Mouse (Mus musculus) intestine, embryonic 16.5 days (tissue): Measurements from ENCODE around the gene Rnf114. TPM values are rescaled to one million over a fixed set of nuclear protein-coding genes. Genes with fewer than 3 reads are reported as not detected.

ENCODE experiments used
- ATAC-seq: fragments of 200-750 bp; cut with Nextera tagmentation; 2 replicates; pipeline ENCODE4 v1.8.0; 2017; ENCODE audit warnings: moderate TSS enrichment, moderate library complexity
- H3K27ac ChIP-seq: fragments of 300-500 bp; sonication (generic); 2 replicates; pipeline ENCODE4 v1.5.1; 2014; ENCODE audit warnings: mild to moderate bottlenecking, low read length
- H3K27me3 ChIP-seq: fragments of 300-500 bp; sonication (generic); replicated peaks from 2 replicates; pipeline ENCODE4 v1.6.1; 2014; ENCODE audit warnings: low read length, control low read depth, mixed read lengths; ENCODE audit not compliant: control insufficient read depth, insufficient read depth
- H3K36me3 ChIP-seq: fragments of 300-500 bp; sonication (generic); 2 replicates; pipeline ENCODE4 v1.6.1; 2014; ENCODE audit warnings: low read length, control low read depth; ENCODE audit not compliant: control insufficient read depth, insufficient read depth
- H3K4me1 ChIP-seq: fragments of 300-500 bp; sonication (generic); 2 replicates; pipeline ENCODE4 v1.6.1; 2014; ENCODE audit warnings: low read length, control low read depth, mixed read lengths; ENCODE audit not compliant: control insufficient read depth, insufficient read depth
- H3K4me2 ChIP-seq: fragments of 300-500 bp; sonication (generic); 2 replicates; pipeline ENCODE4 v1.6.1; 2014; ENCODE audit warnings: low read depth, low read length, control low read depth
- H3K4me3 ChIP-seq: fragments of 300-500 bp; sonication (generic); 2 replicates; pipeline ENCODE4 v1.5.1; 2014; ENCODE audit warnings: mild to moderate bottlenecking, low read length
- H3K9ac ChIP-seq: fragments of 300-500 bp; sonication (generic); 2 replicates; pipeline ENCODE4 v1.6.1; 2014; ENCODE audit warnings: low read depth, low read length
- H3K9me3 ChIP-seq: fragments of 300-500 bp; sonication (generic); 2 replicates; pipeline ENCODE4 v1.6.1; 2016; ENCODE audit warnings: low read length, control low read depth; ENCODE audit not compliant: control insufficient read depth
- WGBS: fragments of 180-500 bp; shearing (Covaris S2); extraction: QIAGEN DNeasy Blood & Tissue Kit; methylation state at CpG from one replicate; pipeline ENCODE4 v1.1.7; 2014; 5-methylcytosine and 5-hydroxymethylcytosine counted together
- polyA plus RNA-seq: library from polyadenylated mRNA; unstranded; fragments of >200 nt; fragmentation: Nextera tagmentation; extraction: Ambion mirVana; gene quantifications from 2 replicates; pipeline ENCODE4 v1.2.1, GENCODE M21; 2015

The Rnf114 gene
- polyA plus RNA-seq, 1 experiment from 2014 or later: 76.5 TPM

DNA sequence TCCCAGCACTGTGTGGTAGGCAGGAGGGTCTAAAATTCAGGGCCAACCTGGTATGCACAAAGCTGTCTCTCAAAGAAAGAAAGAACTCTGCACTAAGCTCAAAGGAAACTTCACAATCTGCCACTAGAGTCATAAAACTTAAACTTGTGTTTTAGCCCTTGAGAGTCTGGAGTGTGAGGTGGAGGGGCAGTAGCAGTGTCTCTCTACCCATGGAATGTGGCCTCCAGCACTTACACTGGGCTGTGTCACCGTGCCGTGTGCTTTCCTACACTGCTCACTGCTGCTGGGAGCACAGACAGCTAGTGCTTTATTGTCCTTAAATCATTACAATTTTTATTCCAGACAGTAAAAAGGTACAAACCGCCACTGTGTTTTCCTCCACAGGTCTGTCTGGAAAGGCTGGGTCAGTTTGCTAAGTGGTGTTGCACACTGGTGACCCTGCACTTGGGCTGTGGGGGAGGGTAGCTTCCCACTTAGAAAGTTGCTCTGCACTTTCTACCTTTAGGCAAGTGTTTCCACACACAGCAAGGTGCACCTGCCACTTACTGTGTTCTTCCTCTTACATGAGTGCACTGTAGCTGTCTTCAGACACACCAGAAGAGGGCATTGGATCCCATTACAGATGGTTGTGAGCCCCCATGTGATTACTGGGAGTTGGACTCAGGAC is 15.4 kb downstream of the Rnf114 start:
- H3K36me3 ChIP-seq: peaks cover 23% of the 10 kb centered on the region
- no peak overlapping the region for H3K4me2 ChIP-seq
- H3K9ac ChIP-seq: no peak overlapping the region
- no peaks in the 10 kb centered on the region for H3K9me3 ChIP-seq
- H3K27ac ChIP-seq: no peak overlapping the region
- no peaks in the 10 kb centered on the region for H3K27me3 ChIP-seq
- peaks cover 28% of the 10 kb centered on the region for H3K4me1 ChIP-seq
- WGBS: 80% methylated on average over 3 of the region's 3 CpGs
- no peak overlapping the region for H3K4me3 ChIP-seq
- ATAC-seq: no peak

DNA sequence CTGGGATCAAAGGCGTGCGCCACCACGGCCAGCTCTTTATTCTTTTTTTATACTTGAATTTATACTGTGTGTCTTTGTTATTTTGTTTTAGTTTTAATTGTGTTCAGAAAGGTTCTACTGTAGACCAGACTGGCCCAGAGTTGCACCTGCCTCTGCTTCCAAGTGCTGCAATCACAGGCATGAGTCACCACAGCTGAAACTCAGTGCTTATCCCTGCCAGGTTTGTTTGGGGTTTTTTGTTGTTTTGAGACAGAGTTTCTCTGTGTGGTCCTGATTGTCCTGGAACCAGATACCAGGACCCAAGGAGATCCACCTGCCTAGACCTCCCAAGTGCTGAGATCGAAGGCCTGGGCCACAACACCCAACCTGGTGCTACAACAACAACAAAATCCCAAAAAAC is 16.1 kb downstream of the Rnf114 start:
- no peak for ATAC-seq
- peaks cover 30% of the 10 kb centered on the region for H3K36me3 ChIP-seq
- H3K27ac ChIP-seq: no peak overlapping the region
- H3K4me2 ChIP-seq: no peak overlapping the region
- 91% methylated on average over 4 of the region's 4 CpGs for WGBS
- no peak overlapping the region for H3K4me3 ChIP-seq
- no peak overlapping the region for H3K9ac ChIP-seq
- no peaks in the 10 kb centered on the region for H3K9me3 ChIP-seq
- H3K27me3 ChIP-seq: no peaks in the 10 kb centered on the region
- H3K4me1 ChIP-seq: peaks cover 26% of the 10 kb centered on the region

DNA sequence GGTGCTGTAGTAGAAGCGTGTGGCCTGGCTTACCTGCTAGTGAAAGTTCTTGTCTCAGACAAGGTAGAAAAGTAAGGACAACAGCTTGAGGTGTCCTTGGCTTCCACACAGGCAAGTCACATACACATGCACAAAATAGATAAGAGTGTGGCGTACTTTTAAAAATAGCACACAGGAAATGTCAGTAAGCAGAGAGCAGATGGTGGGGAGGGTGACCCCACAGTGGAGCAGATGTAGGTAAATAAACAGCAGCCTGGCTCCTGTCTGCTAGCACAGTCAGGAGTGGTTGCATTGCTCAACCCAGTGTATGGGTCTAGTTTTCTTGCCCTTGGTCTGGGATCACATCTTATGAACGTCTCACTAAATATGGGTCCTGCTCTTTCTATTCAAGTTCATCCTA is 18.0 kb downstream of the Rnf114 start:
- no peaks in the 10 kb centered on the region for H3K27me3 ChIP-seq
- H3K4me1 ChIP-seq: peaks cover 13% of the 10 kb centered on the region
- peak; percentile 54; the same call in 1 of the 2 replicates for ATAC-seq
- no peaks in the 10 kb centered on the region for H3K9me3 ChIP-seq
- no peak overlapping the region for H3K4me2 ChIP-seq
- H3K27ac ChIP-seq: peak overlapping the region; percentile 33; the same call in 1 of the 2 replicates
- 81% methylated on average over 3 of the region's 3 CpGs for WGBS
- H3K4me3 ChIP-seq: no peak overlapping the region
- H3K9ac ChIP-seq: no peak overlapping the region
- peaks cover 33% of the 10 kb centered on the region for H3K36me3 ChIP-seq

DNA sequence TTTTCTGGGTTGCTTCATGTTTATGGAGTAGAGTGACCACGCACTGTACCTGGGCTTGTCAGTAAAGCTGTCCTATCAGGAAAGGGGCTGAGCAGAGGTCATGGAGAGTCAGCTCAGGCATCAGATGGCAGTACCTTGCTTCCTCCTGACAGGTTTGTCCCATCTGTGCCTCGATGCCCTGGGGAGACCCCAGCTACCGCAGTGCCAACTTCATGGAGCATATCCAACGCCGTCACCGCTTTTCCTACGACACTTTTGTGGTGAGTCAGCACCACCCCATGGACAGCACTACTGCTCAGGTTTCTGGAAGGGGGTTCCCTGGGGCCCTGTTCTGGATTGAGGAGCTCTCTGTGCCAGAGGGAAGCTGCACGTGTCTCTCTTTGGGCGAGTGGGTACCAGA is 19.9 kb downstream of the Rnf114 start:
- H3K36me3 ChIP-seq: peaks cover 36% of the 10 kb centered on the region
- no peak overlapping the region for H3K27ac ChIP-seq
- no peak overlapping the region for H3K9ac ChIP-seq
- no peak overlapping the region for H3K4me2 ChIP-seq
- H3K27me3 ChIP-seq: no peaks in the 10 kb centered on the region
- H3K4me3 ChIP-seq: no peak overlapping the region
- H3K4me1 ChIP-seq: no peaks in the 10 kb centered on the region
- H3K9me3 ChIP-seq: no peaks in the 10 kb centered on the region
- 89% methylated on average over 9 of the region's 9 CpGs for WGBS
- no peak for ATAC-seq

DNA sequence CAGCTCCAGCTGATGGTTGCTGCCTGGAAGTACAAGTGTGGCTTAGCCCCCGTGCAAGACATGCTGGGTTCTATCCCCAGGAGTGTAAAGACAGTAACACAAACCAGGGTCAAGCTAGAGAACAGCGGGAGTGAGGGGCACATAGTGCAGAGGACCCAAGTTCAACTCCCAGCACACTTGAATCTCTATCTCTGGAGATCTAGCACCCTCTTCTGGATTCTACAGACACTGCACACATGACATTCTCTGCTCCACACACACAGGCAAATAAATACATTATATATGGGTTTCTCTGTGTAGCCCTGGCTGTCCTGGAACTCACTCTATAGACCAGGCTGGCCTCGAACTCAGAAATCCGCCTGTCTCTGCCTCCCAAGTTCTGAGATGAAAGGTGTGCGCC is 20.5 kb downstream of the Rnf114 start:
- no peak for ATAC-seq
- Histone ChIP-seq H3K4me1 (no peaks in the 10 kb centered on the region), H3K4me2 (no peak overlapping the region), H3K9me3 (no peaks in the 10 kb centered on the region), H3K27ac (no peak overlapping the region), H3K4me3 (no peak overlapping the region), H3K9ac (no peak overlapping the region), H3K36me3 (peaks cover 36% of the 10 kb centered on the region), H3K27me3 (no peaks in the 10 kb centered on the region)
- WGBS: 93% methylated on average over 5 of the region's 5 CpGs

DNA sequence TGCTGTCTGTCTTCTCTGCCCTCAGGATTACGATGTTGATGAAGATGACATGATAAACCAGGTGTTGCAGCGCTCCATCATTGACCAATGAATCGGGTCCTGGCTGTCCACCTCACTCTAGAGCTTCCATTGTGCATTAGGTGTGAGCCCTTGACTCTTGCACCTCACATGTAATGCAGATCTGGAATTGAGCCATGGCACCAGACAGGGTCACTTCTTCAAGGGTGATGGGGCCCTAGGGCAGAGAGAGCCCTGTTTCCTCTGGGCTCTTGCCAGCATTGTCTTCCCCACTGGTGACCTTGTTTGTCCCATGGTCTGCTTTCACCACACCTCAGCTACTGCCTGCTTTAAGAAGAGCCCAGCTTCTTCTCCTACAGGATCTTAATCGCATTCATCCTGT is 22.2 kb downstream of the Rnf114 start:
- Histone ChIP-seq H3K9me3 (no peaks in the 10 kb centered on the region), H3K4me2 (no peak overlapping the region), H3K36me3 (peaks cover 33% of the 10 kb centered on the region), H3K4me3 (no peak overlapping the region), H3K9ac (no peak overlapping the region), H3K4me1 (no peaks in the 10 kb centered on the region), H3K27ac (no peak overlapping the region), H3K27me3 (no peaks in the 10 kb centered on the region)
- 95% methylated on average over 4 of the region's 4 CpGs for WGBS
- ATAC-seq: no peak

DNA sequence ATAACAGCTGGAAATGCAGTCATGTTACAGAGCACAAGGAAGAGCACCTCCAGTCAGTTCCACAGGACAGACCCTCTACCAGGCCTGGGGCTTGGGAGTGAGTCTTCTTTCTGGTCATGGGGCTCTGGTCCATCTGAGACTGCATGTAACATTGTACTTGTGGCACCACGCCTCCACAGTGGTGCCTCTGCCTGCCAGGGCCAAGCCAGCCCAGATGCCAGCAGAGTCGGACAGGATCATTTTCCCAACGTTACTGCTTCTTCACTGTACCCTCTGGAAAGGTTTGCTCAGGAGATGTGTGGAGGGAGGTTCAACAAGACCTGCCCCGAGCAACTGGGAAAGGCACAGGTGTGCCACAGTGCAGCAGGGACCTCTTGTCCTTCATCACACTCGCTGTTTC is 23.2 kb downstream of the Rnf114 start:
- H3K36me3 ChIP-seq: peaks cover 32% of the 10 kb centered on the region
- H3K9me3 ChIP-seq: no peaks in the 10 kb centered on the region
- ATAC-seq: no peak
- H3K4me1 ChIP-seq: no peaks in the 10 kb centered on the region
- no peak overlapping the region for H3K27ac ChIP-seq
- no peak overlapping the region for H3K4me3 ChIP-seq
- no peaks in the 10 kb centered on the region for H3K27me3 ChIP-seq
- H3K9ac ChIP-seq: no peak overlapping the region
- 90% methylated on average over 5 of the region's 5 CpGs for WGBS
- H3K4me2 ChIP-seq: no peak overlapping the region

DNA sequence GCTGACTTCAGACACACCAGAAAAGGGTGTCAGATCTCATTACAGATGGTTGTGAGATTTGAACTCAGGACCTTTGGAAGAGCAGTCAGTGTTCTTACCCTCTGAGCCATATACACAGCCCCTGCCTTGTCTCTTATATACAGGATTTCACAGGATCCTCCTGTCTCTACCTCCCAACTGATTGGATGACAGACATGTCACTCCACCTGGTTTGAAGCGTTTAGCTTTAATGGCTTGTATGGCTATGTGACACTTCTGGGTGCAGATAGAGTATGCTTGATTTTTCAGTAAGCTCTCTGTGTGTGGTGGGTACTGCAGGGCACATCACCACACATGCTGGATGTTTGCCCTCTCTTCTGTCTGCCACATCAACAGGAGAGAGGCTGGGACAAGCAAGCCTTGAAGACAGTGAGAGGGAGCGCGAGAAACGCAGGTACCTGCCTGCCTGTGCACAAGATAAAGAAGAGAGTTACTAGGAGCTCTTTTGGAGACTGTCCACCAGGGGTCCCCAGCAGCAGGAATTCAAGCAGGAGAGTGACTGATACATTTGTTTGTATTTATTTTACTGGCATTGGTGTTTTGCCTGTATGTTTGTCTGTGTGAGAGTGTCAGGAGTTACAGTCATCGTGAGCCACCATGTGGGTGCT is 27.3 kb downstream of the Rnf114 start:
- no peaks in the 10 kb centered on the region for H3K4me1 ChIP-seq
- H3K36me3 ChIP-seq: peaks cover 3% of the 10 kb centered on the region
- no peaks in the 10 kb centered on the region for H3K27me3 ChIP-seq
- H3K4me2 ChIP-seq: no peak overlapping the region
- no peaks in the 10 kb centered on the region for H3K9me3 ChIP-seq
- H3K27ac ChIP-seq: no peak overlapping the region
- ATAC-seq: no peak
- H3K4me3 ChIP-seq: no peak overlapping the region
- WGBS: 76% methylated on average over 5 of the region's 5 CpGs
- H3K9ac ChIP-seq: no peak overlapping the region

DNA sequence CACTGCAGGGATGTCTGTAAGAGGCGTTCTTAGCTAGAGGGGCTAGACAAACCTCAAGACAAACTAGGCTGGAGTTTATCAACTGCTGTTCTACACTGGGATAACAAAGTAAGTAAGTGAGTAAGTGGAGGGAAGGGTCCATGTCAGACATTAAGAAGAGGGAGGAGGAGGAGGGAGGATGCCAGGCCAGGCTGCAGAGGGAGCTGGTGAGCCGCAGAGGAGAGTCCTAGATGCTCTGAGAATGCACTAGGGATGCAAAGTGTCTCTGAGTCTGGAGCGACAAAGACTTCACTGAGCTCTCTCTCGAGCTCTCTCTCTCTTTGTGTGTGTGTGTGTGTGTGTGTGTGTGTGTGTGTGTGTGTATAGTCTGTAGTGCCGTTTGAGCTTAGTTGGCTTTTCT is 35.8 kb downstream of the Rnf114 start:
- Histone ChIP-seq H3K4me1 (no peaks in the 10 kb centered on the region), H3K36me3 (no peaks in the 10 kb centered on the region), H3K9me3 (no peaks in the 10 kb centered on the region), H3K4me2 (no peak overlapping the region), H3K27me3 (no peaks in the 10 kb centered on the region), H3K9ac (no peak overlapping the region), H3K4me3 (no peak overlapping the region), H3K27ac (no peak overlapping the region)
- no peak for ATAC-seq
- 14% methylated on average over 5 of the region's 5 CpGs for whole genome bisulfite sequencing
